Comparison of ENCODE assay signal across 31 mouse cellular contexts in genomic region chr11:86347387-86348122, GRCm38 (mm10). TPM values are rescaled to one million over a fixed set of nuclear protein-coding genes. Genes with fewer than 3 reads are reported as not detected.
A peak's percentile ranks its signal among the peaks of the same experiment; 100 is the strongest.
DNase-seq lines count a peak whose midpoint lies in the region; ATAC-seq and TF ChIP-seq lines count a peak whose summit lies in the region.
"Had no signal": no experiment of that assay in that cellular context is flagged by ENCODE, and none has a peak within 500 bp of the region (broad histone marks: within the 10 kb centered on the region; RNA-seq: fewer than 3 reads in every experiment).

No protein-coding gene starts in this region.

- TF ChIP-seq POLR2A in liver, adult 2 months (IDR thresholded peaks at IDR 0.05; ENCODE audit: extremely low read depth, insufficient read depth, low read length), result no peak

- H3K4me1 ChIP-seq in kidney, embryonic 14.5 days (ENCODE audit: control insufficient read depth, insufficient read depth, low read length), result 0 out of 2 replicates have a peak, but pooled peaks cover under 1% of the 10 kb centered on the region
- H3K4me1 ChIP-seq in liver, adult 2 months (ENCODE audit: control insufficient read depth, insufficient read depth, low read length), result peaks cover 30% of the 10 kb centered on the region
- H3K4me1 ChIP-seq in intestine, embryonic 15.5 days (replicated peaks), result peaks cover 4% of the 10 kb centered on the region; the same call in 1 of the 2 replicates
- H3K4me1 ChIP-seq in liver, embryonic 16.5 days (ENCODE audit: control insufficient read depth, low read depth, low read length), result peaks cover 2% of the 10 kb centered on the region
- H3K4me1 ChIP-seq: limb, embryonic 12.5 days had no signal

- no peaks in the 10 kb centered on the region for H3K9me3 ChIP-seq in kidney, embryonic 14.5 days (ENCODE audit: control insufficient read depth, low read length)
- H3K9me3 ChIP-seq in intestine, embryonic 15.5 days, result no peaks in the 10 kb centered on the region
- no peaks in the 10 kb centered on the region for H3K9me3 ChIP-seq in liver, embryonic 16.5 days (replicated peaks; ENCODE audit: control insufficient read depth, low read length)
- H3K9me3 ChIP-seq: embryonic facial prominence, embryonic 12.5 days; hindbrain, embryonic 12.5 days; limb, embryonic 12.5 days; neural tube, embryonic 15.5 days had no signal

- TF ChIP-seq CTCF in liver, adult 2 months (IDR thresholded peaks at IDR 0.05; ENCODE audit: low read depth, low read length), result no peak

- no peak overlapping the region for H3K4me3 ChIP-seq in kidney, embryonic 14.5 days (ENCODE audit: low read length)
- no peak overlapping the region for H3K4me3 ChIP-seq in liver, adult 2 months (ENCODE audit: insufficient read depth, low read depth, low read length)
- no peak overlapping the region for H3K4me3 ChIP-seq in intestine, embryonic 15.5 days (replicated peaks)
- H3K4me3 ChIP-seq in liver, embryonic 16.5 days (ENCODE audit: low read depth, low read length), result no peak overlapping the region
- H3K4me3 ChIP-seq: embryonic facial prominence, embryonic 12.5 days; gastrocnemius, adult 2 months; hindbrain, embryonic 12.5 days; layer of hippocampus, adult 2 months; left cerebral cortex, adult 2 months; limb, embryonic 12.5 days; neural tube, embryonic 15.5 days had no signal

- 71% methylated on average over 5 of the region's 5 CpGs for WGBS in kidney, embryonic 14.5 days
- WGBS in liver, adult 2 months, result 39% methylated on average over 5 of the region's 5 CpGs
- 43% methylated on average over 5 of the region's 5 CpGs for WGBS in intestine, embryonic 15.5 days
- 76% methylated on average over 5 of the region's 5 CpGs for WGBS in liver, embryonic 16.5 days (ENCODE audit: insufficient replicate concordance)

- peaks cover 14% of the 10 kb centered on the region; the same call in 1 of the 2 replicates for H3K79me2 ChIP-seq in liver, adult 2 months (ENCODE audit: control insufficient read depth, insufficient read depth, low read length)

- no peak for ATAC-seq in kidney, embryonic 14.5 days (ENCODE audit: low FRiP score, low TSS enrichment)
- peak; percentile 64; the same call in 1 of the 2 replicates for ATAC-seq in intestine, embryonic 15.5 days
- ATAC-seq in liver, embryonic 16.5 days (ENCODE audit: low read depth), result peak; percentile 56; the same call in 1 of the 2 replicates
- ATAC-seq: forebrain, embryonic 14.5 days; hindbrain, postnatal 0 days had no signal

- no peak overlapping the region for H3K4me2 ChIP-seq in kidney, embryonic 14.5 days (replicated peaks; ENCODE audit: low read depth, low read length)
- peak overlapping the region; percentile 17; the same call in 1 of the 2 replicates for H3K4me2 ChIP-seq in intestine, embryonic 15.5 days (replicated peaks)
- 0 out of 2 replicates have a peak overlapping the region, but pooled peaks have one; percentile 22 for H3K4me2 ChIP-seq in liver, embryonic 16.5 days (ENCODE audit: low read depth, low read length)
- H3K4me2 ChIP-seq: embryonic facial prominence, embryonic 12.5 days; heart, embryonic 11.5 days; hindbrain, embryonic 12.5 days; limb, embryonic 12.5 days; neural tube, embryonic 15.5 days had no signal

- H3K36me3 ChIP-seq in kidney, embryonic 14.5 days (ENCODE audit: control insufficient read depth, insufficient read depth, low read length), result peaks cover 17% of the 10 kb centered on the region; the same call in 1 of the 2 replicates
- H3K36me3 ChIP-seq in liver, adult 2 months (ENCODE audit: control insufficient read depth, insufficient read depth, low read length), result peaks cover 14% of the 10 kb centered on the region
- H3K36me3 ChIP-seq in intestine, embryonic 15.5 days, result no peaks in the 10 kb centered on the region
- H3K36me3 ChIP-seq in liver, embryonic 16.5 days (ENCODE audit: control insufficient read depth, insufficient read depth), result peaks cover 11% of the 10 kb centered on the region

- no peak overlapping the region for H3K27ac ChIP-seq in kidney, embryonic 14.5 days (ENCODE audit: low read depth, low read length)
- H3K27ac ChIP-seq in liver, adult 2 months (replicated peaks; ENCODE audit: insufficient read depth, low read depth, low read length), result peak overlapping the region; percentile 75; the same call in 1 of the 2 replicates
- no peak overlapping the region for H3K27ac ChIP-seq in intestine, embryonic 15.5 days
- H3K27ac ChIP-seq in liver, embryonic 16.5 days (ENCODE audit: low read length), result no peak overlapping the region
- H3K27ac ChIP-seq: embryonic facial prominence, embryonic 12.5 days; hindbrain, embryonic 12.5 days; hindbrain, postnatal 0 days; layer of hippocampus, adult 2 months; left cerebral cortex, adult 2 months; limb, embryonic 12.5 days; liver, embryonic 14.5 days; macrophage; neural tube, embryonic 15.5 days; stomach, postnatal 0 days had no signal

- H3K27me3 ChIP-seq in kidney, embryonic 14.5 days (ENCODE audit: control insufficient read depth, insufficient read depth, low read length), result no peaks in the 10 kb centered on the region
- no peaks in the 10 kb centered on the region for H3K27me3 ChIP-seq in liver, adult 2 months (ENCODE audit: control insufficient read depth, insufficient read depth, low read length)
- H3K27me3 ChIP-seq in intestine, embryonic 15.5 days (replicated peaks), result no peaks in the 10 kb centered on the region
- H3K27me3 ChIP-seq in liver, embryonic 16.5 days (ENCODE audit: control insufficient read depth, insufficient read depth, low read depth, low read length), result no peaks in the 10 kb centered on the region
- H3K27me3 ChIP-seq: embryonic facial prominence, embryonic 12.5 days; hindbrain, embryonic 12.5 days; limb, embryonic 12.5 days; neural tube, embryonic 15.5 days had no signal

- peak; percentile 28 for DNase-seq in kidney, adult 9 months
- DNase-seq in liver, adult 2 months (ENCODE audit: extremely low read depth, low read depth, low spot score), result peak; percentile 87
- no peak for DNase-seq in liver
- no peak for DNase-seq in adrenal gland, postnatal 14 days
- no peak for DNase-seq in frontal cortex, postnatal 14 days (ENCODE audit: low spot score in 2 of 2)
- DNase-seq: adrenal gland, postnatal 25 days; cerebellum, adult 18-20 months; cerebellum, postnatal 25 days; gastrocnemius, adult 2 months; gastrocnemius, postnatal 36 days; heart, adult 18-20 months; heart, postnatal 36 days; midbrain, embryonic 14.5 days; retina, postnatal 1 day; thymus, adult 18-20 months; thymus, postnatal 25 days had no signal

- H3K9ac ChIP-seq in kidney, embryonic 14.5 days (ENCODE audit: low read depth, low read length), result no peak overlapping the region
- no peak overlapping the region for H3K9ac ChIP-seq in liver, adult 2 months (ENCODE audit: low read depth, low read length)
- H3K9ac ChIP-seq in intestine, embryonic 15.5 days, result no peak overlapping the region
- H3K9ac ChIP-seq in liver, embryonic 16.5 days (ENCODE audit: low read depth, low read length), result no peak overlapping the region
- H3K9ac ChIP-seq: embryonic facial prominence, embryonic 12.5 days; hindbrain, embryonic 12.5 days; limb, embryonic 12.5 days; liver, embryonic 14.5 days; neural tube, embryonic 15.5 days had no signal

RNA-seq across cellular contexts. Expression of gene Med13, which starts 9.8 kb away (rescaled TPM):
- 14.3 and 14.9 TPM in 2 replicates for polyA plus RNA-seq in kidney, embryonic 14.5 days (2014; fragmentation: Nextera tagmentation; extraction: Ambion mirVana)
- 27.8 and 36.4 TPM in 2 replicates for total RNA-seq in liver, adult 2 months (2014; rRNA removed)
- 7.6 and 9.1 TPM in 2 replicates for polyA plus RNA-seq in liver, adult 2 months (2012; rRNA removed)
- polyA plus RNA-seq in intestine, embryonic 15.5 days (2015; fragmentation: Nextera tagmentation; extraction: Ambion mirVana), result 7.0 and 9.0 TPM in 2 replicates
- 3.0 and 3.5 TPM in 2 replicates for polyA plus RNA-seq in liver, embryonic 16.5 days (2015; fragmentation: Nextera tagmentation; extraction: Ambion mirVana)
- total RNA-seq in adrenal gland, postnatal 14 days (2021), result 50.0 and 52.0 TPM in 2 replicates

Comparison
In these comparisons a context has a peak if more than half of its experiments do, and no peak if none do; other contexts are left out.
1. DNase-seq: peak in kidney, adult 9 months (single experiment) and liver, adult 2 months (single experiment); none in liver (single experiment), adrenal gland, postnatal 14 days (single experiment) and frontal cortex, postnatal 14 days (0 of 2).